Mouse (Mus musculus) heart, postnatal 14 days (tissue): Measurements from ENCODE around the gene Sclt1. TPM values are rescaled to one million over a fixed set of nuclear protein-coding genes. Genes with fewer than 3 reads are reported as not detected.

Experiments used
- DNase-seq, 2 experiments: peaks; one replicate each; pipeline ENCODE4 v3.0.0; 2021 to 2022
- intact Hi-C: fragments of 180-260 bp; cut with DNase I; formaldehyde crosslinking; loops from one replicate; pipeline ENCODE4 v1.15.1; 2025
- total RNA-seq, 2 experiments: library from RNA; stranded (reverse); gene quantifications; 2 replicates each; pipeline ENCODE4 v1.2.3; 2021

The Sclt1 gene
- total RNA-seq, 2 experiments from 2014 or later = 6.9 to 7.6 TPM

GRCm38 (mm10) chr3:41607467-41607866, 134.8 kb downstream of the Sclt1 start:
- DNase-seq = no peak
- intact Hi-C loops = no loop called here

- intact Hi-C loops = no loop called here
- DNase-seq = no peak
Measured at GRCm38 (mm10) chr3:41607050-41607449, 135.3 kb downstream of the Sclt1 start.

- intact Hi-C loops = no loop called here
- DNase-seq = no peak
Measured at GRCm38 (mm10) chr3:41606330-41606664, 136.0 kb downstream of the Sclt1 start.

GRCm38 (mm10) chr3:41605601-41606329, 136.5 kb downstream of the Sclt1 start:
- no peak for DNase-seq
- intact Hi-C loops = no loop called here

GRCm38 (mm10) chr3:41604629-41605321, 137.5 kb downstream of the Sclt1 start:
- intact Hi-C loops = no loop called here
- no peak for DNase-seq

- DNase-seq = no peak
- intact Hi-C loops = no loop called here
Measured at GRCm38 (mm10) chr3:41603470-41604019, 138.8 kb downstream of the Sclt1 start.

- DNase-seq = no peak
- intact Hi-C loops = no loop called here
Measured at GRCm38 (mm10) chr3:41602933-41603332, 139.4 kb downstream of the Sclt1 start.

GRCm38 (mm10) chr3:41601226-41602020, 140.9 kb downstream of the Sclt1 start:
- DNase-seq = no peak
- intact Hi-C loops = no loop called here

- peak; percentile 62 to 73 for DNase-seq
- intact Hi-C loops = loop anchor here (5.0 kb wide), 2 partner anchors 373 to 518 kb away; partner anchors contain the start of gene Pgrmc2
Measured at GRCm38 (mm10) chr3:41599806-41600589, 142.3 kb downstream of the Sclt1 start.

- intact Hi-C loops = loop anchor here (5.0 kb wide), 2 partner anchors 372 to 517 kb away; partner anchors contain the start of gene Pgrmc2
- no peak for DNase-seq
Measured at GRCm38 (mm10) chr3:41599226-41599625, 143.1 kb downstream of the Sclt1 start.

- DNase-seq = no peak
Measured at GRCm38 (mm10) chr3:41598412-41598811, 143.9 kb downstream of the Sclt1 start.

GRCm38 (mm10) chr3:41597036-41597435, 145.3 kb downstream of the Sclt1 start:
- DNase-seq = no peak
- intact Hi-C loops = loop anchor here (5.0 kb wide), 2 partner anchors 370 to 515 kb away; partner anchors contain the start of gene Pgrmc2

More at GRCm38 (mm10) chr3:41598412-41598811, 143.9 kb downstream of the Sclt1 start:
- intact Hi-C loops = loop anchor here (5.0 kb wide), 2 partner anchors 371 to 516 kb away; partner anchors contain the start of gene Pgrmc2

GRCm38 (mm10) chr3:41595010-41595409, 147.3 kb downstream of the Sclt1 start:
- no peak for DNase-seq
- intact Hi-C loops = loop anchor here (5.0 kb wide), 2 partner anchors 368 to 513 kb away; partner anchors contain the start of gene Pgrmc2

GRCm38 (mm10) chr3:41594097-41594879, 148.0 kb downstream of the Sclt1 start:
- intact Hi-C loops = loop anchor here (5.0 kb wide), 1 partner anchor 412 kb away; no protein-coding TSS in a partner anchor
- no peak for DNase-seq

GRCm38 (mm10) chr3:41592805-41593204, 149.5 kb downstream of the Sclt1 start:
- intact Hi-C loops = loop anchor here (5.0 kb wide), 1 partner anchor 411 kb away; no protein-coding TSS in a partner anchor

GRCm38 (mm10) chr3:41591651-41592170, 150.6 kb downstream of the Sclt1 start:
- DNase-seq = no peak
- intact Hi-C loops = loop anchor here (5.0 kb wide), 1 partner anchor 409 kb away; no protein-coding TSS in a partner anchor

More at GRCm38 (mm10) chr3:41592805-41593204, 149.5 kb downstream of the Sclt1 start:
- no peak for DNase-seq

GRCm38 (mm10) chr3:41590695-41591559, 151.4 kb downstream of the Sclt1 start:
- intact Hi-C loops = loop anchor here (5.0 kb wide), 1 partner anchor 409 kb away; no protein-coding TSS in a partner anchor
- no peak for DNase-seq
